Mouse (Mus musculus) brain, embryonic 14.5 days (tissue): ENCODE data around the gene Ccdc83.

Source experiments
- CTCF ChIP-seq: fragments of 200-500 bp; IDR thresholded peaks from 2 replicates; pipeline ENCODE4 v1.5.1; 2012; ENCODE audit warnings: inconsistent platforms, mild to moderate bottlenecking, moderate library complexity, borderline replicate concordance; ENCODE audit not compliant: insufficient read depth, insufficient read length; ENCODE audit errors: extremely low read depth
- POLR2A ChIP-seq: fragments of 200-500 bp; IDR thresholded peaks from 2 replicates; pipeline ENCODE4 v1.6.1; 2012; ENCODE audit warnings: mild to moderate bottlenecking, inconsistent platforms, borderline replicate concordance; ENCODE audit not compliant: poor library complexity, insufficient read depth, insufficient read length, severe bottlenecking; ENCODE audit errors: extremely low read depth

GRCm38 (mm10) chr7:90302647-90303552, 37.3 kb upstream of the Ccdc83 start:
- TF ChIP-seq CTCF = no peak
- no peak for TF ChIP-seq POLR2A
